Mouse (Mus musculus): ENCODE measurements around the gene Atg4d. TPM values are rescaled to one million over a fixed set of nuclear protein-coding genes. Genes with fewer than 3 reads are reported as not detected.

The Atg4d gene
- polyA plus RNA-seq, 1 experiment from 2014 or later: 62.3 TPM

DNA sequence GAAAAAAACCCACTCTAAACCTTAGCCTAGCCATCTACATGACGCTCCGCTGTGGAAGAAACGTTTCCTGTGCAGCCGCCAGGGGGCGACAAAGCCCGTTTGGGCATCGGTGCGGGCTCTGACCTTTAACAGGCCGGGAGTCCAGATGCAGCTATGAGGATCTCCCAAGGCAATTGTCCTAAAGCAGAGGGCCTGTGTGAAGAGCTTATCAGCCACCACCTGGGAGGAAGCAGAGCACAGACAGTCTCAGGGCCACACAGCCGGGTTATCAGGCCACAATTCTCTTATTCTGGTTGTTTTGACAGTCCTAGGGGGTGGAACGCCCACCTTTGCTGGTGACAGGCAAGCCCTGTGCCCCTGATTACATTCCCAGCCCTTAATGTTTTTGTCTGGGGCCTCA is 48.3 kb downstream of the Atg4d start:
- WGBS: 8% methylated on average over 11 of the region's 11 CpGs
- ATAC-seq: peak; percentile 69
- Histone ChIP-seq H3K27me3 (replicated peaks; ENCODE audit: control insufficient read depth, insufficient read depth, low read length) (0 out of 2 replicates have a peak, but pooled peaks cover 5% of the 10 kb centered on the region), H3K36me3 (ENCODE audit: control insufficient read depth, insufficient read depth, low read length) (no peaks in the 10 kb centered on the region), H3K4me1 (ENCODE audit: control insufficient read depth, insufficient read depth, low read length) (no peaks in the 10 kb centered on the region), H3K9me3 (ENCODE audit: control insufficient read depth, low read length) (no peaks in the 10 kb centered on the region), H3K27ac (ENCODE audit: low read length) (no peak overlapping the region), H3K4me2 (ENCODE audit: low read depth, low read length) (no peak overlapping the region), H3K9ac (ENCODE audit: low read depth, low read length) (no peak overlapping the region), H3K4me3 (ENCODE audit: low read length) (no peak overlapping the region)

DNA sequence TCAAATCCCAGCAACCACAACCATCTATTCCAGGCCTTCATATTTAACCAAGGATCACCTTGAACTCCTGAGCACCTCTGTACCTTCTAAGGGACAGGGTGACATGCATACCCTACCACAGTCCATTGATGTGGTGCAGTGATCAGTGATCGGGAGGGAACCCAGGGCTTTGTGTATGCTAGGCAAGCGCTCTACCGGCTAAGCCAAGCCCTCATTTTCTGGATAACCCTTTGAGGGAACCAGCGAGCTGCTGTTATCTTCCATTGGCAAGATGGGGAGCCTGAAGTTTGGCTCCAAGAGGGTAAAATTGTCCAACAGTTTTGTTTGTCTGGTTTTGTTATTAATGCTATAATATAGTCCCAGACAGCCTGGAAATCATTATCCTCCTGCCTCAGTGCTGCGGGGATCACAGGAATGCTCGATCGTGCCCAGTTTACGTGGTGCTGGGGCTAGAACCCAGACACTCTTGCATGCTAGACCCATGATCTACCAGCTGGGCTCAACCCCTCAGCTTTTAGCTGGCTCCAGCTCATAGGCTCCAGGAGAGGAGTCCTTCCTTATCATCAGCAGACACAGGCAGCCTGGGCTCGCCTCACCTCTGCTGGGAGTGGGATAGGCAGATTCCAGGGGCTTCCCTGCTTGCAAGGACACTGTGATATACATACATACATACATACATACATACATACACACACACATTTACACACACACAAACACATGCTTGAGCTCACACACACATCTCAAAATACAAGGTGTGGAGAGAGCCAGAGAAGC is 49.5 kb downstream of the Atg4d start:
- WGBS: 90% methylated on average over 9 of the region's 9 CpGs
- no peak overlapping the region for H3K27ac ChIP-seq (ENCODE audit: low read length)
- 0 out of 2 replicates have a peak, but pooled peaks cover 5% of the 10 kb centered on the region for H3K27me3 ChIP-seq (replicated peaks; ENCODE audit: control insufficient read depth, insufficient read depth, low read length)
- no peak overlapping the region for H3K4me2 ChIP-seq (ENCODE audit: low read depth, low read length)
- ATAC-seq: no peak
- H3K36me3 ChIP-seq (ENCODE audit: control insufficient read depth, insufficient read depth, low read length): no peaks in the 10 kb centered on the region
- H3K4me1 ChIP-seq (ENCODE audit: control insufficient read depth, insufficient read depth, low read length): no peaks in the 10 kb centered on the region
- no peak overlapping the region for H3K4me3 ChIP-seq (ENCODE audit: low read length)
- no peak overlapping the region for H3K9ac ChIP-seq (ENCODE audit: low read depth, low read length)
- no peaks in the 10 kb centered on the region for H3K9me3 ChIP-seq (ENCODE audit: control insufficient read depth, low read length)

DNA sequence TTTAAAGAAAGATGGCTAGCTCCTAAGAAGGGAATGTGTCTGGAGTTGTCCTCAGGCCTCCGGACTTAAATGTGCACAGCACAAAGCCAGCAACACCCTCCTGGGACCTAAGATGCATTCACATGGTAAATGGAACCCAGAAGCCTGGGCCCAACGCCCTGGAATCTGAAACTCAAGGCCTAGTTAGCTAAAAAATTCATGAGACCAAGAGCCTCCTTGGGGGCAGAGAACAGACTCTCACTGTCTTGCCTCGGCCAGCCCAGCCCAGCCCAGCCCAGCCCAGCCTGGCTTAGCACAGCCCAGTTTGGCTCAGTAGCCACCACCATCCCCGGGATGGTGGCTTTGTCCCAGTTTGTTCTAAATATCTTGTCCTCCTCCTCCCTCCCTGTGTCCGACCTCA is 50.3 kb downstream of the Atg4d start:
- H3K27ac ChIP-seq (ENCODE audit: low read length): no peak overlapping the region
- H3K9ac ChIP-seq (ENCODE audit: low read depth, low read length): no peak overlapping the region
- H3K4me1 ChIP-seq (ENCODE audit: control insufficient read depth, insufficient read depth, low read length): 0 out of 2 replicates have a peak, but pooled peaks cover 4% of the 10 kb centered on the region
- H3K4me2 ChIP-seq (ENCODE audit: low read depth, low read length): no peak overlapping the region
- no peak overlapping the region for H3K4me3 ChIP-seq (ENCODE audit: low read length)
- no peaks in the 10 kb centered on the region for H3K9me3 ChIP-seq (ENCODE audit: control insufficient read depth, low read length)
- H3K27me3 ChIP-seq (replicated peaks; ENCODE audit: control insufficient read depth, insufficient read depth, low read length): 0 out of 2 replicates have a peak, but pooled peaks cover 5% of the 10 kb centered on the region
- no peaks in the 10 kb centered on the region for H3K36me3 ChIP-seq (ENCODE audit: control insufficient read depth, insufficient read depth, low read length)
- no peak for ATAC-seq
- 59% methylated on average over 5 of the region's 5 CpGs for WGBS

DNA sequence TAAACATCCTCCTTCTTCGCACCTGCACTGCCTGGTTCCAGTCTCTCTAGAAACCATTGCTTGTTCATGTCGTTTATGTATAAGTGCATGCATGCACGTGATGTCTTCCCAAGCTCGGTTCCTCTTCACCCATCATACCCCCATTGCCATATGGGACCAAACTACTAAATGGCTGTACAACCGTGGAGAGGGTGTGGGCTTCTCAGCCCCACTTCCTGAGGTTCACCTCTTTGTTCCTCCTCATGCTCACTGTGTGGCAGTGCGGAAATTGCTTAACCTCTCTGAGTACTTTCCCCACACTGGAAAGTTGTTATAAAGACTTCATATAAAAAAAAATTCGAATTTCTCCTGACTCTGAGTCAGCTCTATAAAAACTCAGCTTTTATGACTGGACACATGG is 51.6 kb downstream of the Atg4d start:
- Histone ChIP-seq H3K27ac (ENCODE audit: low read length) (no peak overlapping the region), H3K27me3 (replicated peaks; ENCODE audit: control insufficient read depth, insufficient read depth, low read length) (0 out of 2 replicates have a peak, but pooled peaks cover 5% of the 10 kb centered on the region), H3K4me1 (ENCODE audit: control insufficient read depth, insufficient read depth, low read length) (peaks cover 9% of the 10 kb centered on the region), H3K36me3 (ENCODE audit: control insufficient read depth, insufficient read depth, low read length) (no peaks in the 10 kb centered on the region), H3K9me3 (ENCODE audit: control insufficient read depth, low read length) (no peaks in the 10 kb centered on the region), H3K9ac (ENCODE audit: low read depth, low read length) (no peak overlapping the region), H3K4me2 (ENCODE audit: low read depth, low read length) (no peak overlapping the region), H3K4me3 (ENCODE audit: low read length) (no peak overlapping the region)
- ATAC-seq: no peak
- WGBS: 73% methylated on average over 7 of the region's 7 CpGs

DNA sequence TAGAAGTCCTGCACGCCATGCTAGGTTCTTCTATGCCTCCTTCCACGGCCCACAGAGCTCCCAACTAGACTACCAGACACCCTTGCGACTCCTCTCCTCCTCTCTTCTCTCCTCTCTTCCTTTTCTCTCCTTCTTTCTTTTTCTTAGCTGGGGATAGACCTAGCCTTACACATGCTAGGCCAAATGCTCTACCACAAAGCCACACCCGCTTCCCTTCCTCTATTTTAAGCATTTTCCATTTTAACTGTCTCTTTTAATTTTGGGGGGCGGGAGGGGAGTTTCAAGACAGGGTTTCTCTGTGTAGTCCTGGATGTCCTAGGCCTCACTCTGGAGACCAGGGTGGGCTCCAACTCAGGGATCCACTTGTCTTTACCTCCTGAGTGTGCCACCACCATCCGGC is 53.7 kb downstream of the Atg4d start:
- H3K4me2 ChIP-seq (ENCODE audit: low read depth, low read length): no peak overlapping the region
- H3K27me3 ChIP-seq (replicated peaks; ENCODE audit: control insufficient read depth, insufficient read depth, low read length): no peaks in the 10 kb centered on the region
- no peak overlapping the region for H3K27ac ChIP-seq (ENCODE audit: low read length)
- ATAC-seq: no peak
- WGBS: 92% methylated on average over 6 of the region's 6 CpGs
- no peaks in the 10 kb centered on the region for H3K36me3 ChIP-seq (ENCODE audit: control insufficient read depth, insufficient read depth, low read length)
- H3K9me3 ChIP-seq (ENCODE audit: control insufficient read depth, low read length): no peaks in the 10 kb centered on the region
- H3K4me1 ChIP-seq (ENCODE audit: control insufficient read depth, insufficient read depth, low read length): peaks cover 13% of the 10 kb centered on the region
- H3K9ac ChIP-seq (ENCODE audit: low read depth, low read length): no peak overlapping the region
- H3K4me3 ChIP-seq (ENCODE audit: low read length): no peak overlapping the region

DNA sequence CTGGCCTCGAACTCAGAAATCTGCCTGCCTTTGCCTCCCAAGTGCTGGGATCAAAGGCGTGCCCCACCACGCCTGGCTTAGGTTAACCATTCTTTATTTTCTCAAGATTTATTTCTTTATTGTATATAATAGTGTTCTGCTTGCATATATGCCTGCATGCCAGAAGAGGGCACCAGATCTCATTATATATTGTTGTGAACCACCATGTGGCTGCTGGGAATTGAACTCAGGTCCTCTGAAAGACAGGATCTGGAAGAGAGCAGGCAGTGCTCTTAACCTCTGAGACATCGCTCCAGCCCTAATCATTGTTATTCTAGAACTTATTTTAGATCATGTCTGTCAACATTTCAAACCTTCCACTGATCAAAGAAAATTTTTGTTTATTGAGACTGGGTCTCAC is 54.4 kb downstream of the Atg4d start:
- 93% methylated on average over 4 of the region's 4 CpGs for whole genome bisulfite sequencing
- H3K4me3 ChIP-seq (ENCODE audit: low read length): no peak overlapping the region
- no peaks in the 10 kb centered on the region for H3K9me3 ChIP-seq (ENCODE audit: control insufficient read depth, low read length)
- H3K36me3 ChIP-seq (ENCODE audit: control insufficient read depth, insufficient read depth, low read length): no peaks in the 10 kb centered on the region
- no peak for ATAC-seq
- H3K4me2 ChIP-seq (ENCODE audit: low read depth, low read length): no peak overlapping the region
- H3K9ac ChIP-seq (ENCODE audit: low read depth, low read length): no peak overlapping the region
- H3K27ac ChIP-seq (ENCODE audit: low read length): no peak overlapping the region
- peaks cover 13% of the 10 kb centered on the region for H3K4me1 ChIP-seq (ENCODE audit: control insufficient read depth, insufficient read depth, low read length)
- no peaks in the 10 kb centered on the region for H3K27me3 ChIP-seq (replicated peaks; ENCODE audit: control insufficient read depth, insufficient read depth, low read length)

DNA sequence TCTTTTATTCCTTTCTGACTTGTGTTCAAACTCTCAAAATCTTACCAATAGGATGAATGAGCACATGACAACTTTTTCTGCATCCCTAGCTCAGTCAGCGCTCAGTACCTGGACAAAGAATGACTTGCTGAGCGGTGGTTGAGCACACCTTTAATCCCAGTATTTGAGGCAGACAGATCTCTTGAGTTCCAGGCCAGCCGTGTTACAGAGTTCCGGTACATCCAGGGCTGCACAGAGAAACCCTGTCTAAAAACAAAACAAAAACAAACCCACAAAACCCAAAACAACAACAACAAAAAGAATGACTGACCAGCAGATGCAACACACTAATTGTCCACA is 55.2 kb downstream of the Atg4d start:
- H3K27ac ChIP-seq (ENCODE audit: low read length): no peak overlapping the region; the same call in 1 of the 2 replicates
- H3K4me2 ChIP-seq (ENCODE audit: low read depth, low read length): peak overlapping the region; percentile 84
- no peaks in the 10 kb centered on the region for H3K9me3 ChIP-seq (ENCODE audit: control insufficient read depth, low read length)
- no peak; the same call in 1 of the 2 replicates for ATAC-seq
- H3K27me3 ChIP-seq (replicated peaks; ENCODE audit: control insufficient read depth, insufficient read depth, low read length): no peaks in the 10 kb centered on the region
- H3K4me1 ChIP-seq (ENCODE audit: control insufficient read depth, insufficient read depth, low read length): peaks cover 13% of the 10 kb centered on the region
- WGBS: 16% methylated on average over 4 of the region's 4 CpGs
- no peaks in the 10 kb centered on the region for H3K36me3 ChIP-seq (ENCODE audit: control insufficient read depth, insufficient read depth, low read length)
- peak overlapping the region; percentile 74 for H3K4me3 ChIP-seq (ENCODE audit: low read length)
- H3K9ac ChIP-seq (ENCODE audit: low read depth, low read length): peak overlapping the region; percentile 77

DNA sequence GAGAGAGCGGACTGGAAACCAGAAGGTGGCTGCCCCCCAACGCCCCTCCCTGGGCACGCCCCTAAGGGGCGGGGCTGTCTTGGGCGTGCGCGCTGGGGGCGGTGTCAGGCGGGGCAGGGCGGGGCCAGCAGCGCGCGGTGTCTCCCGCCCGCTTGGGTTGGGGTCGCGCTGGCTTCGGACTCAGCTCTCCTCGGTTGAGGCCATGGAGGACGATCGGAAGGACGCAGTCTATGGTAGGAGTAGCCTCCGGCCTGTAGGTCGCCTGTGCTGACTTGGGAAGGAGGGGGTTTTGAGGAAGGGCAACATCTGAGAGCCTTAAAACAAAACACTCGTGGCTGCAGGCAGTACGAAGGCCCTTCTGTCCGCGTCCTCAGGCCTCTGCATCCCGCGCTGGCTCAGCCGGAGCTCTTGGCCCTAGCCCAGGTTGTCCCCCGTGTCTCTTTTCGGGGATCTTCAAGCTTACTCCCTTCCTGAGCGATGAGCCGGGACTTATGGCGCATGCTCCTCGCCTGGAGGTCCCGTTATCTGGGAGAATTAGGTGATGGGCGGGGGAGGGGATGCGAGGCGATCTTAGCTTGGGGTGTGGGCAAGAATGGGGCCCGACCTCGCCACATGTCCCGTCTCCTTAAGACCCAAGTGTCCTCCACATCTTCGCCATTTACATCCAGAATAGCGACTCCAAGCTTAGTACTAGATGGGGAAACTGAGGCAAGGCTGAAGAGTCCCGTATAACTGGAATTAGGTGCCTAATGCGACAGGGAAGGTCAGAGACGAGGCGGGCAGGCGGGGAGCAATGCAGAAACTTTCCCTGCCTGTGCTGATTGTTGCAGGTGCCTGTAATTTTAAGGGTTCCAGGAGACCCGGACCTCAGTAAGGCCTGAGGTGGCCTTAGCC is 55.8 kb downstream of the Atg4d start, which contains the start of gene Slc44a2:
Slc44a2 (plus strand) TSS at position 80 of the 894 bp plus-strand sequence.
- Histone ChIP-seq H3K27ac (ENCODE audit: low read length) (peak within 1 kb of the TSS; percentile 48), H3K27me3 (replicated peaks; ENCODE audit: control insufficient read depth, insufficient read depth, low read length) (no peaks in the 10 kb centered on the region), H3K9ac (ENCODE audit: low read depth, low read length) (peak within 1 kb of the TSS; percentile 77), H3K9me3 (ENCODE audit: control insufficient read depth, low read length) (no peaks in the 10 kb centered on the region), H3K4me1 (ENCODE audit: control insufficient read depth, insufficient read depth, low read length) (peaks cover 13% of the 10 kb centered on the region), H3K36me3 (ENCODE audit: control insufficient read depth, insufficient read depth, low read length) (no peaks in the 10 kb centered on the region), H3K4me2 (ENCODE audit: low read depth, low read length) (peak within 1 kb of the TSS; percentile 84), H3K4me3 (ENCODE audit: low read length) (peak within 1 kb of the TSS; percentile 74)
- ATAC-seq: peak; percentile 95
- WGBS: 1% methylated on average over 52 of the region's 52 CpGs

DNA sequence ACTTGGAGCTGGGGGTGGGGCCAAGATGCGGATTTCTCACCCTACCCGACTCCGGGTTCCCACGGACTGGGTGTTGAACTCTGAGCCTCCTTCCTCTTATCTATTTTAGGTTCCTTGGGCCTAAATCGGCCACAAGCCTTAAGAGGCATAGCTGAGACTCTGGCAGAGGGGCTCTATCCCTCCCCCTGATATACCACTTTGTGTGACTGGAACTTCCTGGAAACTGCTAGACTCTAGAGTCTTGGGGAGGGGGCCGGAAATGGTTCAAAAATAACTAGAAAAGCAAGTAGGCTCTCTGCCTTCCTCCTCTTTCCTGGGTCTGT is 56.4 kb downstream of the Atg4d start:
- Histone ChIP-seq H3K4me3 (ENCODE audit: low read length) (peak overlapping the region; percentile 74), H3K9ac (ENCODE audit: low read depth, low read length) (peak overlapping the region; percentile 77), H3K4me1 (ENCODE audit: control insufficient read depth, insufficient read depth, low read length) (peaks cover 13% of the 10 kb centered on the region), H3K4me2 (ENCODE audit: low read depth, low read length) (peak overlapping the region; percentile 84), H3K36me3 (ENCODE audit: control insufficient read depth, insufficient read depth, low read length) (no peaks in the 10 kb centered on the region), H3K9me3 (ENCODE audit: control insufficient read depth, low read length) (no peaks in the 10 kb centered on the region), H3K27me3 (replicated peaks; ENCODE audit: control insufficient read depth, insufficient read depth, low read length) (no peaks in the 10 kb centered on the region), H3K27ac (ENCODE audit: low read length) (peak overlapping the region; percentile 48)
- 9% methylated on average over 6 of the region's 6 CpGs for WGBS
- ATAC-seq: peak; percentile 38; the same call in 1 of the 2 replicates
